Mouse (Mus musculus): ENCODE measurements around the gene Dnah17.

Dnah17 gene

DNA sequence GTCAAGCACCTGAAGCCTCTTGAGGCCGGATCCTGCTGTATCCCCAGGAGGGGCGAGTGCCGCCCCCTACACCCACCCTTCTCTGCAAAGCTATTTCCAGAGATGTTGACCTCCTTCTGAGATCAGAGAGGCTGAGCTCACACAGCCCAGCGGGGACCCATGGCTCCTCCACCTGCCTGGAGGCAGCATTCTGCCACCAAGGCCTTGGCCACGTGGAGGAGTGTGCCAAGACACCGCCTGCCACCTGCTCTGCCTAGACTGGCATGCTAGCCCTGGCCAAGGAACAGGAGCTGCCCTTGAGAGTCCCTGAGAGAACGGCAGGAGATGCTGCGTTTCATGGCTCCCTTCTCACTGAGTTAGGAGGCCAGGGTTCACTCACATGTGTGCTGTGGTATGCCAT lies 34.1 kb upstream of the Dnah17 start:
- TF ChIP-seq POU5F1 (IDR thresholded peaks at IDR 0.05; ENCODE audit: borderline replicate concordance, low read length): no peak
- TF ChIP-seq NANOG (IDR thresholded peaks at IDR 0.05; ENCODE audit: borderline replicate concordance, low read length): no peak
- TF ChIP-seq CTCF (conservative IDR thresholded peaks at IDR 0.05; ENCODE audit: low read length): no peak
- Histone ChIP-seq H3K4me1 (replicated peaks; ENCODE audit: low read depth, low read length) (peaks cover 32% of the 10 kb centered on the region), H3K36me3 (ENCODE audit: insufficient read depth, low read length) (no peaks in the 10 kb centered on the region), H3K27me3 (ENCODE audit: insufficient read depth, low read length) (no peaks in the 10 kb centered on the region), H3K4me3 (replicated peaks; ENCODE audit: low read length) (no peak overlapping the region), H3K9me3 (ENCODE audit: low read length) (no peaks in the 10 kb centered on the region)

DNA sequence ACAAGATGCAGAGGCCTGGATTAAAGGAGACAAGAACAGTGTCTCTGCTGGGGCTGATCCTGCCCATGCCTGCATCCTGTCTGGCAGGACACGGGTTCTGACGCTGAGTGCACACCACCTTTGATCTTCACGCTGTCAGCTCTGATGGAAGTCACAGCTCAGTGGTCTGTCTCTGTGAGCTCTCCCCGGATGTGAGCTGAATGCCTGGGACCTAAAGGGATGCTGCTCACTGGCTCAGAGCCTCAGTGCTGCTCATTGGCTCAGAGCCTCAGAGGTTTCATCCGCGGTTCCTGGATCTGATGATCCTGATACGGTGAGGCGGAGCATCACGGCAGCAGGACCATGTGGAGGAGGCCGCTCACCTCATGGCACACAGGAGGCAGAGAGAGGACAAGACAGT lies 31.8 kb upstream of the Dnah17 start:
- TF ChIP-seq POU5F1 (IDR thresholded peaks at IDR 0.05; ENCODE audit: borderline replicate concordance, low read length): no peak
- no peak for TF ChIP-seq CTCF (conservative IDR thresholded peaks at IDR 0.05; ENCODE audit: low read length)
- no peak for TF ChIP-seq NANOG (IDR thresholded peaks at IDR 0.05; ENCODE audit: borderline replicate concordance, low read length)
- H3K36me3 ChIP-seq (ENCODE audit: insufficient read depth, low read length): no peaks in the 10 kb centered on the region
- no peaks in the 10 kb centered on the region for H3K9me3 ChIP-seq (ENCODE audit: low read length)
- H3K4me1 ChIP-seq (replicated peaks; ENCODE audit: low read depth, low read length): peaks cover 23% of the 10 kb centered on the region
- H3K27me3 ChIP-seq (ENCODE audit: insufficient read depth, low read length): no peaks in the 10 kb centered on the region
- H3K4me3 ChIP-seq (replicated peaks; ENCODE audit: low read length): no peak overlapping the region

DNA sequence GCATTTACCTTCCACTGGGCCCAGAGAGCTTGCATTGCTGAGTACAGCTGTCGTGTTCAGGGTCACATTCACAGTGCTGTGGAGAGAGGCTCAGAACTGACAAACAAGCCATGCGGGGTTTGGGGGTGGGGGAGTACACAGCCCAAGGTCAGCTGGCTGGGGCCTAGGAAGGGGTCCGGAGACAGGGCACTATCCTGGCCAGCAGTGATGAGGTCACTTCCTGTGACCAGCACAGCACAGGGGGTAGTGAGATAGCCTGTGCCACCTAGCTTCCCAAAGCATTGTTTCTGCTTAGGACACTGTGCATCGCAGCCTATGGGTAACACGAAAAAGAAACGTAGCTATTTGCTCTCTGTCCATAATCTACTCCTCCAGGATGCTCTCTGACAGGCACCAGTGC lies 30.8 kb upstream of the Dnah17 start:
- Histone ChIP-seq H3K4me1 (replicated peaks; ENCODE audit: low read depth, low read length) (peaks cover 17% of the 10 kb centered on the region), H3K27me3 (ENCODE audit: insufficient read depth, low read length) (no peaks in the 10 kb centered on the region), H3K9me3 (ENCODE audit: low read length) (no peaks in the 10 kb centered on the region), H3K36me3 (ENCODE audit: insufficient read depth, low read length) (no peaks in the 10 kb centered on the region), H3K4me3 (replicated peaks; ENCODE audit: low read length) (no peak overlapping the region)
- no peak for TF ChIP-seq POU5F1 (IDR thresholded peaks at IDR 0.05; ENCODE audit: borderline replicate concordance, low read length)
- no peak for TF ChIP-seq CTCF (conservative IDR thresholded peaks at IDR 0.05; ENCODE audit: low read length)
- no peak for TF ChIP-seq NANOG (IDR thresholded peaks at IDR 0.05; ENCODE audit: borderline replicate concordance, low read length)

DNA sequence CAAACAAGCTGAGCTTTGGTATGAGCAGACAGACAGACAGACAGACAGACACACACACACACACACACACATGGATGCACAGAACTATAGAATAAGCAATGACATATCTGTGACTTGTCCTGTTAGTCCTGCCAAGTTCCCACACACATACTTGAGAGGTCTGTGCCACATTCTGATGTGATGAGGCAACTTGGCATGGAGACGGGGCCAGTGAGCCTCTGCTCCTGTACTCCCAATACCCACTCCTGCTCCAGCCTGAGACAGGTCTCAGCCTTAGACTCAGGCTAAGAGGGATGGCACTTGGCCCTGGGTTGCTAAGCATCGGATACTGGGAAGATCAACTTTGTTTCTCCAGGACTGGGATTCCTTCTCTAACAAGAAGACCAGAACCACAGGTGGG lies 30.3 kb upstream of the Dnah17 start:
- Histone ChIP-seq H3K4me1 (replicated peaks; ENCODE audit: low read depth, low read length) (peaks cover 13% of the 10 kb centered on the region), H3K9me3 (ENCODE audit: low read length) (no peaks in the 10 kb centered on the region), H3K36me3 (ENCODE audit: insufficient read depth, low read length) (no peaks in the 10 kb centered on the region), H3K27me3 (ENCODE audit: insufficient read depth, low read length) (no peaks in the 10 kb centered on the region), H3K4me3 (replicated peaks; ENCODE audit: low read length) (no peak overlapping the region)
- no peak for TF ChIP-seq POU5F1 (IDR thresholded peaks at IDR 0.05; ENCODE audit: borderline replicate concordance, low read length)
- TF ChIP-seq CTCF (conservative IDR thresholded peaks at IDR 0.05; ENCODE audit: low read length): no peak
- TF ChIP-seq NANOG (IDR thresholded peaks at IDR 0.05; ENCODE audit: borderline replicate concordance, low read length): no peak

DNA sequence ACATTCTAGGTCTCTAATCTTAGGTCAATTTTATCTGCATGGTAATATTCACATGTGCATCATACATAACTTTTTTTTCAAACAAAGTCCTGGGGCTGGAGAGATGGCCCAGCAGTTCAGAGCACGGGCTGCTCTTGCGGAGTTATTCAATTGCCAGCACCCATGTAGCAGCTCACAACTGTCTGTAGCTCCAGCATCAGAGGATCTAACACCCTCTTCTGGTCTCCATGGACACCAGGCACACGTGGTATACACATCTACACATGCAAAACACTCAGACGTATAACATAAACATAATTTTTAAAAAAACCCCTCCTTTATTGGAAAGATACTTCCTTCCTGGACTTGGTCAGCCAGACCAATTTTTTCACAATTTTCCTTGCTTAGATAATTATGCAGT lies 28.3 kb upstream of the Dnah17 start:
- Histone ChIP-seq H3K27me3 (ENCODE audit: insufficient read depth, low read length) (no peaks in the 10 kb centered on the region), H3K4me3 (replicated peaks; ENCODE audit: low read length) (no peak overlapping the region), H3K9me3 (ENCODE audit: low read length) (no peaks in the 10 kb centered on the region), H3K4me1 (replicated peaks; ENCODE audit: low read depth, low read length) (no peaks in the 10 kb centered on the region), H3K36me3 (ENCODE audit: insufficient read depth, low read length) (no peaks in the 10 kb centered on the region)
- TF ChIP-seq POU5F1 (IDR thresholded peaks at IDR 0.05; ENCODE audit: borderline replicate concordance, low read length) (no peak), NANOG (IDR thresholded peaks at IDR 0.05; ENCODE audit: borderline replicate concordance, low read length) (no peak)

GRCm38 (mm10) chr11:118156480-118157060 lies 26.1 kb upstream of the Dnah17 start:
- no peaks in the 10 kb centered on the region for H3K4me1 ChIP-seq (replicated peaks; ENCODE audit: low read depth, low read length)
- H3K4me3 ChIP-seq (replicated peaks; ENCODE audit: low read length): no peak overlapping the region
- H3K9me3 ChIP-seq (ENCODE audit: low read length): no peaks in the 10 kb centered on the region
- no peaks in the 10 kb centered on the region for H3K36me3 ChIP-seq (ENCODE audit: insufficient read depth, low read length)
- H3K27me3 ChIP-seq (ENCODE audit: insufficient read depth, low read length): no peaks in the 10 kb centered on the region
- TF ChIP-seq POU5F1 (IDR thresholded peaks at IDR 0.05; ENCODE audit: borderline replicate concordance, low read length) (no peak), CTCF (conservative IDR thresholded peaks at IDR 0.05; ENCODE audit: low read length) (no peak), NANOG (IDR thresholded peaks at IDR 0.05; ENCODE audit: borderline replicate concordance, low read length) (no peak)

GRCm38 (mm10) chr11:118152964-118153363 lies 22.5 kb upstream of the Dnah17 start:
- H3K4me1 ChIP-seq (replicated peaks; ENCODE audit: low read depth, low read length): peaks cover 13% of the 10 kb centered on the region; the same call in 1 of the 2 replicates
- H3K36me3 ChIP-seq (ENCODE audit: insufficient read depth, low read length): no peaks in the 10 kb centered on the region
- no peaks in the 10 kb centered on the region for H3K27me3 ChIP-seq (ENCODE audit: insufficient read depth, low read length)
- no peak for TF ChIP-seq POU5F1 (IDR thresholded peaks at IDR 0.05; ENCODE audit: borderline replicate concordance, low read length)
- no peak for TF ChIP-seq NANOG (IDR thresholded peaks at IDR 0.05; ENCODE audit: borderline replicate concordance, low read length)
- peaks cover 3% of the 10 kb centered on the region; the same call in 1 of the 2 replicates for H3K9me3 ChIP-seq (ENCODE audit: low read length)
- H3K4me3 ChIP-seq (replicated peaks; ENCODE audit: low read length): no peak overlapping the region

- no peaks in the 10 kb centered on the region for H3K36me3 ChIP-seq (ENCODE audit: insufficient read depth, low read length)
- TF ChIP-seq POU5F1 (IDR thresholded peaks at IDR 0.05; ENCODE audit: borderline replicate concordance, low read length) (no peak), CTCF (conservative IDR thresholded peaks at IDR 0.05; ENCODE audit: low read length) (peak; percentile 42), NANOG (IDR thresholded peaks at IDR 0.05; ENCODE audit: borderline replicate concordance, low read length) (no peak)
- H3K27me3 ChIP-seq (ENCODE audit: insufficient read depth, low read length): no peaks in the 10 kb centered on the region
- H3K9me3 ChIP-seq (ENCODE audit: low read length): peaks cover 3% of the 10 kb centered on the region; the same call in 1 of the 2 replicates
- no peak overlapping the region for H3K4me3 ChIP-seq (replicated peaks; ENCODE audit: low read length)
- peaks cover 21% of the 10 kb centered on the region for H3K4me1 ChIP-seq (replicated peaks; ENCODE audit: low read depth, low read length)
Measured at GRCm38 (mm10) chr11:118151423-118152180, 21.2 kb upstream of the Dnah17 start.
